Mouse (Mus musculus) MEL (cell line): ENCODE data around the gene Slc26a10. TPM values are rescaled to one million over a fixed set of nuclear protein-coding genes. Genes with fewer than 3 reads are reported as not detected.

Experiments
- DNase-seq: peaks from one replicate; pipeline ENCODE4 v3.0.0; 2011; ENCODE audit warnings: low read depth, low spot score
- H3K27ac ChIP-seq: 2 replicates; pipeline ENCODE4 v1.5.1; 2012; ENCODE audit warnings: low read depth, mild to moderate bottlenecking, control low read depth, low read length, moderate library complexity; ENCODE audit not compliant: control insufficient read depth
- H3K27me3 ChIP-seq, 2 experiments: fragments of 150-350 bp in 1 of 2; sonication (generic) in 1 of 2; 2 replicates each; pipeline ENCODE4 v1.6.1; 2012; ENCODE audit warnings: low read length in 2 of 2, mild to moderate bottlenecking in 2 of 2, improper control_type of control experiment in 1 of 2, moderate library complexity in 1 of 2; ENCODE audit not compliant: insufficient read depth in 2 of 2, control insufficient read depth in 1 of 2
- H3K36me3 ChIP-seq, 2 experiments: 2 replicates each; pipeline ENCODE4 v1.6.1; 2012 to 2014; ENCODE audit warnings: low read length in 2 of 2, improper control_type of control experiment in 1 of 2, inconsistent platforms in 1 of 2, mild to moderate bottlenecking in 1 of 2; ENCODE audit not compliant: insufficient read depth in 2 of 2, control insufficient read depth in 1 of 2
- H3K4me1 ChIP-seq, 2 experiments: fragments of 150-350 bp in 1 of 2; sonication (generic) in 1 of 2; 2 replicates each; pipeline ENCODE4 v1.6.1; 2012; ENCODE audit warnings: low read length in 2 of 2, improper control_type of control experiment in 1 of 2, mild to moderate bottlenecking in 1 of 2; ENCODE audit not compliant: insufficient read depth in 2 of 2, control insufficient read depth in 1 of 2
- H3K4me3 ChIP-seq, 2 experiments: fragments of 150-350 bp in 1 of 2; sonication (generic) in 1 of 2; 2 replicates each; pipeline ENCODE4 v1.5.1; 2012; ENCODE audit warnings: low read depth in 2 of 2, low read length in 2 of 2, mild to moderate bottlenecking in 2 of 2, moderate library complexity in 2 of 2, control low read depth in 1 of 2, improper control_type of control experiment in 1 of 2; ENCODE audit not compliant: control insufficient read depth in 1 of 2, insufficient read depth in 1 of 2
- H3K79me2 ChIP-seq: 2 replicates; pipeline ENCODE4 v1.6.1; 2012; ENCODE audit warnings: mild to moderate bottlenecking, low read length, moderate library complexity; ENCODE audit not compliant: control insufficient read depth, poor library complexity, insufficient read depth
- H3K9ac ChIP-seq: 2 replicates; pipeline ENCODE4 v1.6.1; 2012; ENCODE audit warnings: low read depth, mild to moderate bottlenecking, control low read depth, low read length, moderate library complexity; ENCODE audit not compliant: control insufficient read depth, poor library complexity, severe bottlenecking
- H3K9me3 ChIP-seq: fragments of 150-350 bp; sonication (generic); replicated peaks from 2 replicates; pipeline ENCODE4 v1.6.1; 2012; ENCODE audit warnings: mild to moderate bottlenecking, low read length, improper control_type of control experiment, moderate library complexity; ENCODE audit not compliant: insufficient read depth
- BHLHE40 ChIP-seq: IDR thresholded peaks from 2 replicates; pipeline ENCODE4 v1.6.1; 2012; ENCODE audit warnings: low read depth, mild to moderate bottlenecking, inconsistent platforms, low read length, improper control_type of control experiment, borderline replicate concordance
- E2F4 ChIP-seq: IDR thresholded peaks from 2 replicates; pipeline ENCODE4 v1.6.1; 2011; ENCODE audit warnings: low read depth, low read length, improper control_type of control experiment, borderline replicate concordance
- ELF1 ChIP-seq: IDR thresholded peaks from 2 replicates; pipeline ENCODE4 v1.6.1; 2014; ENCODE audit warnings: low read depth, mild to moderate bottlenecking, inconsistent platforms, low read length, improper control_type of control experiment, moderate library complexity
- ETS1 ChIP-seq: IDR thresholded peaks from 2 replicates; pipeline ENCODE4 v1.6.1; 2012; ENCODE audit warnings: low read depth, mild to moderate bottlenecking, inconsistent platforms, low read length, improper control_type of control experiment, moderate library complexity
- GATA1 ChIP-seq: IDR thresholded peaks from 2 replicates; pipeline ENCODE4 v1.6.1; 2011; ENCODE audit warnings: low read depth, low read length, improper control_type of control experiment
- KAT2A ChIP-seq: conservative IDR thresholded peaks from 2 replicates; pipeline ENCODE4 v1.6.1; 2012; ENCODE audit warnings: low read depth, low read length, improper control_type of control experiment, inconsistent platforms
- MAX ChIP-seq: IDR thresholded peaks from 2 replicates; pipeline ENCODE4 v1.6.1; 2011; ENCODE audit warnings: low read length, improper control_type of control experiment
- MAZ ChIP-seq: IDR thresholded peaks from 2 replicates; pipeline ENCODE4 v1.6.1; 2012; ENCODE audit warnings: low read depth, mild to moderate bottlenecking, inconsistent platforms, low read length, improper control_type of control experiment
- MEF2A ChIP-seq: IDR thresholded peaks from 2 replicates; pipeline ENCODE4 v1.6.1; 2014; ENCODE audit warnings: low read depth, mild to moderate bottlenecking, inconsistent platforms, low read length, improper control_type of control experiment; ENCODE audit not compliant: poor library complexity, insufficient replicate concordance, severe bottlenecking; ENCODE audit errors: extremely low read depth
- MXI1 ChIP-seq: IDR thresholded peaks from 2 replicates; pipeline ENCODE4 v1.6.1; 2011; ENCODE audit warnings: mild to moderate bottlenecking, low read depth, low read length, improper control_type of control experiment
- MYB ChIP-seq: IDR thresholded peaks from 2 replicates; pipeline ENCODE4 v1.6.1; 2011; ENCODE audit warnings: mild to moderate bottlenecking, low read depth, low read length, improper control_type of control experiment
- MYC ChIP-seq: IDR thresholded peaks from 2 replicates; pipeline ENCODE4 v1.6.1; 2011; ENCODE audit warnings: low read depth, mild to moderate bottlenecking, low read length, improper control_type of control experiment, moderate library complexity
- NELFE ChIP-seq: IDR thresholded peaks from 2 replicates; pipeline ENCODE4 v1.6.1; 2011; ENCODE audit warnings: low read depth, low read length, improper control_type of control experiment
- RAD21 ChIP-seq: IDR thresholded peaks from 2 replicates; pipeline ENCODE4 v1.6.1; 2011; ENCODE audit warnings: mild to moderate bottlenecking, low read depth, low read length, improper control_type of control experiment
- RCOR1 ChIP-seq: IDR thresholded peaks from 2 replicates; pipeline ENCODE4 v1.6.1; 2012; ENCODE audit warnings: low read depth, mild to moderate bottlenecking, inconsistent platforms, low read length, improper control_type of control experiment
- SIN3A ChIP-seq: IDR thresholded peaks from 2 replicates; pipeline ENCODE4 v1.6.1; 2012; ENCODE audit warnings: low read length, improper control_type of control experiment, inconsistent platforms
- TAL1 ChIP-seq: IDR thresholded peaks from 2 replicates; pipeline ENCODE4 v1.6.1; 2012; ENCODE audit warnings: mild to moderate bottlenecking, inconsistent platforms, low read length, moderate library complexity, mixed read lengths
- TBP ChIP-seq: IDR thresholded peaks from 2 replicates; pipeline ENCODE4 v1.8.0; 2011; ENCODE audit warnings: low read depth, low read length, improper control_type of control experiment
- TCF12 ChIP-seq: IDR thresholded peaks from 2 replicates; pipeline ENCODE4 v1.6.1; 2014; ENCODE audit warnings: low read depth, mild to moderate bottlenecking, inconsistent platforms, low read length, improper control_type of control experiment, moderate library complexity
- UBTF ChIP-seq: IDR thresholded peaks from 2 replicates; pipeline ENCODE4 v1.6.1; 2012; ENCODE audit warnings: low read depth, mild to moderate bottlenecking, inconsistent platforms, low read length, improper control_type of control experiment, moderate library complexity, borderline replicate concordance; ENCODE audit not compliant: insufficient read depth
- USF1 ChIP-seq: IDR thresholded peaks from 2 replicates; pipeline ENCODE4 v1.6.1; 2014; ENCODE audit warnings: low read depth, mild to moderate bottlenecking, inconsistent platforms, low read length, improper control_type of control experiment, moderate library complexity
- USF2 ChIP-seq, 2 experiments: IDR thresholded peaks; 2 replicates each; pipeline ENCODE4 v1.6.1; 2011 to 2012; ENCODE audit warnings: improper control_type of control experiment in 2 of 2, low read length in 2 of 2, borderline replicate concordance in 1 of 2, inconsistent platforms in 1 of 2, low read depth in 1 of 2, mild to moderate bottlenecking in 1 of 2; ENCODE audit not compliant: insufficient read depth in 1 of 2
- ZMIZ1 ChIP-seq: IDR thresholded peaks from 2 replicates; pipeline ENCODE4 v1.6.1; 2012; ENCODE audit warnings: low read depth, mild to moderate bottlenecking, inconsistent platforms, low read length, improper control_type of control experiment, moderate library complexity
- ZNF384 ChIP-seq: IDR thresholded peaks from 2 replicates; pipeline ENCODE4 v1.6.1; 2012; ENCODE audit warnings: low read depth, mild to moderate bottlenecking, inconsistent platforms, low read length, improper control_type of control experiment
- polyA plus RNA-seq, 2 experiments: library from polyadenylated mRNA; stranded (reverse) in 1 of 2; unstranded in 1 of 2; fragments of >175 nt in 1 of 2; fragments of >200 nt in 1 of 2; gene quantifications; 2 replicates each; pipeline versions ENCODE4 v1.2.1 to v1.2.4; 2012; ENCODE audit warnings: low replicate concordance in 2 of 2, low read depth in 1 of 2; ENCODE audit not compliant: insufficient read length in 2 of 2, insufficient read depth in 1 of 2, missing spikeins in 1 of 2
- total RNA-seq: library from RNA; depleted of rRNA; stranded (reverse); fragments of 300-350 nt; gene quantifications from 2 replicates; pipeline ENCODE4 v1.2.3, GENCODE M21; 2012

The Slc26a10 gene
- total and polyA plus RNA-seq, 3 experiments, result 1.1 to 1.3 TPM; not detected in 1

DNA sequence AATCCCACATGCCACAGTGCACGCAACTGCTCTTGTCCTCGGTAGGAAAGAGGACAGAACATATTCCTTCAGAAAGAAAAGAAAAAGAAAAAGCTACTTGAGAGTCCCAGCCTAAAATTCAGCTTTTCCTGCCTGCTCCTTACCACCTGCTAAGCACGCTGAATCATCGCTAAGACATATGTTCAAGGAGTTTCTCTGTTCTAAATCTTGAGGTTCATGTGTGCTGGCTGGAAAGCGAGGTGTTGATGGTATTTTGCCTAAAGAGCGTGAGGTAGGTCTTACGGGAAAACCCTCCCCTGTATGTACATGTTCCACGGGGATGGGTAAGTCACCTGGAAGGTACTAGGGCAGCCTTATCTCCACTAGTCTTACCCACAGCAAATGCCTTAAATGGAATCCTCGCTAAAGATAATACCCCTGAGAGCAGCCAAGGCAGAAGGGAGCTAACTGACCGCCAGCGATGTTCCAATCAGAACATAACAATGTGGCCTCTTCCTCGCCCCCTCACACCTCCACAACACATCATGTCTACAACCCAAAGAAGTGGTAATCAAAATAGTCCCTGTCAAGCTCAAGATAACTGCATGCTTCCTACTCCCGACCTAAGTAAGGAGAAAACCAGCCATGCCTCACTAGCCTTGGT lies 29.6 kb upstream of the Slc26a10 start:
- no peaks in the 10 kb centered on the region for H3K27me3 ChIP-seq
- peak overlapping the region; percentile 84 for H3K9ac ChIP-seq
- H3K79me2 ChIP-seq, result peaks cover 29% of the 10 kb centered on the region
- H3K4me3 ChIP-seq, result peak overlapping the region; percentile 56 to 77
- peaks cover 11 to 27% of the 10 kb centered on the region in 2 experiments for H3K4me1 ChIP-seq
- H3K27ac ChIP-seq, result peak overlapping the region; percentile 46; the same call in 1 of the 2 replicates
- TF ChIP-seq MAX (no peak), KAT2A (no peak), RCOR1 (0 out of 2 replicates have a peak, but pooled peaks have one; percentile 10), TBP (peak; percentile 61; the same call in 1 of the 2 replicates), MEF2A (no peak), USF1 (no peak), NELFE (no peak), MYC (no peak), RAD21 (no peak), GATA1 (0 out of 2 replicates have a peak, but pooled peaks have one; percentile 33)
- peaks cover 0 to 14% of the 10 kb centered on the region in 2 experiments; a peak in 3 of 4 replicates for H3K36me3 ChIP-seq
- DNase-seq, result no peak
- H3K9me3 ChIP-seq, result no peaks in the 10 kb centered on the region

DNA sequence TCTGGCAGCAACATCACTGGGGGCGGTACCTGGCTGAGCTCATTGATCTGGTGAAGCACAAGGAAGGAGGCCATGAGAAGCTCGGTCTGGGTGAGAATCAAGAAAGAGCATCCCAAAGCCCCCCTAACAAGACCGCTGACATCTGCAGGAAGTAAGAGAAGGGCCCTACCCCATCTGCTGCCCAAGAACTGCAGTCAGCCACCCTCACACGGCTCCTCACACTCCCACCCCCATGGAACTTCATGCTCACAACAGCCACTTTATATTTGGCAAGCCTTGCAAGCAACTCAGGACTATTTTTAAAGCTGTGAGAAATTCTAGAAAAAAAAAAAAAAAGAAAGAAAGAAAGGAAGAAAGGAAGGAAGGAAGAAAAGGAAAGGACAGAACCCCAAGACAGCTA lies 28.5 kb upstream of the Slc26a10 start:
- TF ChIP-seq TAL1 (no peak), MYC (no peak)
- TF ChIP-seq, all 39 proteins: peak for 0
- Histone ChIP-seq H3K9me3 (no peaks in the 10 kb centered on the region), H3K79me2 (peaks cover 32% of the 10 kb centered on the region), H3K9ac (no peak overlapping the region), H3K27me3 (no peaks in the 10 kb centered on the region), H3K4me3 (no peak overlapping the region), H3K27ac (no peak overlapping the region), H3K36me3 (peaks cover 5 to 25% of the 10 kb centered on the region in 2 experiments), H3K4me1 (peaks cover 20 to 32% of the 10 kb centered on the region in 2 experiments)
- DNase-seq, result no peak

DNA sequence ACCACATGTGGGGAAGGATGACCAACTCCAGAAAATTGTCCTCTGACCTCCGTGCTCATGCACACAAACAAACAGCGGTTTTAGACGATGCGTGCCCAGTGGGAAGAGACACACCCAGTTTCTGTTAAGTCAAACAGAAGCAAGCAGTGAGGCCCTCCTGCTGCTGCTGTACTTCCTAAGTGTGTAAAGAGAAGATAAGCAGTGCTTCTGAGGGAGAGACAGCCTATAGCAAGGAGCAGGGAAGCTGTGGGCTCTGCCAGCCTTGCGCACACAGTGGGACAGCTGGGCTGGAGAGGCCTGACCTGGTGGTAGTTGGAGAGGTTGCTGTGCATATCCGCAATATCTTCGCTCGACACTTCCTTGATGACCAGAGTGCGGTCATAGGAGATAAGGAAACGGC lies 24.9 kb upstream of the Slc26a10 start:
- Histone ChIP-seq H3K36me3 (peaks cover 15 to 35% of the 10 kb centered on the region in 2 experiments), H3K9me3 (no peaks in the 10 kb centered on the region), H3K4me1 (peaks cover 28 to 36% of the 10 kb centered on the region in 2 experiments), H3K79me2 (peaks cover 21% of the 10 kb centered on the region), H3K9ac (peak overlapping the region; percentile 52), H3K27me3 (no peaks in the 10 kb centered on the region), H3K4me3 (peak overlapping the region; percentile 2 to 6; a peak in 2 of 4 replicates), H3K27ac (peak overlapping the region; percentile 94)
- DNase-seq, result peak; percentile 92
- TF ChIP-seq SIN3A, result peak; percentile 94
- no peak for TF ChIP-seq USF2 (IDR thresholded peaks at IDR 0.05; ENCODE audit: borderline replicate concordance in 1 of 2, insufficient read depth in 1 of 2, low read depth in 1 of 2, low read length in 2 of 2)
- TF ChIP-seq MXI1, result peak; percentile 81
- peak; percentile 71 for TF ChIP-seq MAX
- 0 out of 2 replicates have a peak, but pooled peaks have one; percentile 40 for TF ChIP-seq UBTF
- peak; percentile 81; the same call in 1 of the 2 replicates for TF ChIP-seq BHLHE40
- TF ChIP-seq ZNF384, result no peak
- TF ChIP-seq MYB, result peak; percentile 95
- TF ChIP-seq ELF1, result peak; percentile 26; the same call in 1 of the 2 replicates
- TF ChIP-seq MAZ, result peak; percentile 84
- peak; percentile 91 for TF ChIP-seq TBP
- peak; percentile 89 for TF ChIP-seq ETS1
- no peak for TF ChIP-seq E2F4
- peak; percentile 94 for TF ChIP-seq TCF12
- TF ChIP-seq ZMIZ1, result peak; percentile 84
